Mouse (Mus musculus): ENCODE data around the gene Ndufa7. TPM values are rescaled to one million over a fixed set of nuclear protein-coding genes. Genes with fewer than 3 reads are reported as not detected.
A peak's percentile ranks its signal among the peaks of the same experiment; 100 is the strongest.
"Not testable (repeated sequence)": the region's sequence is repeated elsewhere in the genome, so short reads cannot be mapped to it uniquely, and the experiment has no call there.

Ndufa7 gene
- total RNA-seq, 2 experiments from 2014 or later: 212 to 213 TPM

DNA sequence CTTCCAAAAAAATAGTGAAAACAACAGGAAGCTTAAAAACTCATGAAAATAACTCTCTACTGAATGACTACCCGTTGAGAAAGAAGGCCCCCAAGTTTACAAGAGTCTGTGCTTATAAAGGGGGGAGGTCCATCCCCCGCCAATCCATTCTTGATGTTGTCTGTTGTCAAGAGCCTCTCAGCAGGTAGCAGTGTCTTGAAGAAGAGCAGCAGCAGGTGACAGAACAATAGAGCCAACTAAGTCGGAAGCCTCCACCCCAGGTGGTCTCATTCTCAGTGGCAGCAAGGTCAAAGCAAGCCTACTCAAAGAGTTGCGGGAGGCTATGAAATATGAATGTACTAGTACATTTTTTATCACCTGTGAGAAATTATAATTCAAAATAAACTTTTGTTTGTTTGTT lies 33.4 kb downstream of the Ndufa7 start:
- DNase-seq (ENCODE audit: low spot score in 2 of 2): no peak
- intact Hi-C loops (cut with DNase I): no loop called here

DNA sequence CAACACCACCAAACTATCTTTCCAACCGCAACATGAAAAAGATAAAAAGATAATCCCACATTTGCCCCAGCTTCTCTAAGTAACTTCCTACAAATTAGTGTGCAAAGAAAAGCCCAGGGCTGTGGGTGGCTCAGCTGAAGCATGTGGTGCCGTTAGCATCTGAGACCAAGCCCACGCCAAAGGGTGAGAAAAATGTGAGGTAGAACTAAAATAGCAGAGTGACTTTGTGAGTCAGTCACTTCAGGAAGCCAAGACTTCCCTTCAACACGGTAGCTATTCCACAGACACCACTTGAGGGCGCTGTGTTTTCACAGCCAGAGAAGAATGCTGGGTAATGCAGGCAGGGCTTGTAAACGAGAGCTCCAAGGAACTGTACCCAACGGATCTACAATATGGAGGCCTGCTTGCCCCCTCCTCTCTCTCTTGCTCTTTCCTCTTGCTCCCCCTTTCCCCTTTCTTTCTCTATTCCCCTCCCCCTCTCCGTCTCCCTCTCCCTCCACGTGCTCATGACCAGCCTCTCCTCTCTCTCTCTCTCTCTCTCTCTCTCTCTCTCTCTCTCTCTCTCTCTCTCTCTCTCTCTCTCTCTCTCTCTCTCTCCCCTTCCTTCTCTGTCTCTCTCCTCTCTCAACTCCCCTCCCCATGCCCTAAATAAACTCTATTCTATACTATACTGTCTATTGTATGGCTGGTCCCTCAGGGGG lies 41.1 kb downstream of the Ndufa7 start:
- peak; percentile 79 to 81 for DNase-seq (ENCODE audit: low spot score in 2 of 2)
- intact Hi-C loops (cut with DNase I): no loop called here

DNA sequence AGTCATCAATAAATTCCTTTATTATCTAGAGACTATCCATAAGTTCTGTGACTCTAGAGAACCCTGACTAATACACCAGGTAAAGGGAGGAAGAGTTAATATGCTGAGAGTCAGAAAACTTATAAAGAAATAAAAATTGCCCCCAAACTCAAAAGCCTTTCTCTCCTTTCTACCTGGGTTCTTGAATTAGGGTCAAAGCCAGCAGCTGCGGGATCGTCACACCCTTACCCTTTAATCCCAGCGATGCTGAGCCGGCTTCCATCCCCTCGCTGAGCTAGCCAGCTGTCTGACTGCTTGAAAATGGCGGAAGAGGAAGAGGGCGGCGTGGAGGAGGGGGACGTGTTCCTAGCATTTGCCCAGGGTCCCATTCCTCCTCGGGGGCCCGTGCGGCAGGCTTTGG lies 49.2 kb downstream of the Ndufa7 start, which contains the start of gene Gm7029:
Gm7029 (plus strand) TSS at position 301 of the 400 bp plus-strand sequence.
- DNase-seq (ENCODE audit: low spot score in 2 of 2); intact Hi-C loops (cut with DNase I): not testable (repeated sequence)

DNA sequence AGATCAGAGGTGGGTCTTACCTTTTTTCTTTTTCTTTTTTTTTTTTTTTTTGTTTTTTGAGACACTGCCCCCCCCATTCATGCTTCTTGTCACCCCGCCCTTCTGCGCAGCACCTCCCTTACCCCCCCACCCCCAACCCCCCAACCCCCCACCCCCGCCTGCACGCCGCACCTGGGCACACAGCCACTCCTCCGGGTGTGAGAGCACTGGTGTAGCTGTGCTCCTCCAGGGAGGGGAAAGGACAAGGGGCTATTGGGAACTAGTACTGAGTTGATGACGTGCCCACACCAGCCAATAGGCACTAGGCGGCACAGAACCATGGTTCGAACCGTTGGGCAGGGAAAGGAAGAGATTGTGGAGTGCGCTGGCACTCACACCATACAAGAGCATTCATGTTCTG lies 50.0 kb downstream of the Ndufa7 start:
- no peak for DNase-seq (ENCODE audit: low spot score in 2 of 2)
- intact Hi-C loops (cut with DNase I): no loop called here

DNA sequence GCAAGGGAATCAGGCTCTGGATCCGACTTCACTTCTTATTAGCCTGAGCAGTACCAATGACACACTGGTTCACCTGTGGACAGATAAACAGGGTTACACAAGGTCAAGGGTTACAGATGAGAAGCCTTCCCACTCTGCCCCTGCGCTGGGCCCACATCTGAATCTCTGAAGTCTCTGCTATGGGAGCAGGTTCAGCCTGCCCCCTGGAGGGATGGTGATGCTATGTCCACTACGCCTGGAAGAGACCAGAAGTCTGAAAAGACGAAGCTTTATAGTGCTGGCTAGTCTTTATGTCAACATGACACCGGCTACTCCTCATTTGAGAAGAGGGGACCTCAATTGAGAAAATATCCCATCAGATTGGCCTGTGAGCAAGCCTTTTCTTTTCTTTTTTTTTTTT lies 51.4 kb downstream of the Ndufa7 start:
- intact Hi-C loops (cut with DNase I): not testable (repeated sequence)

DNA sequence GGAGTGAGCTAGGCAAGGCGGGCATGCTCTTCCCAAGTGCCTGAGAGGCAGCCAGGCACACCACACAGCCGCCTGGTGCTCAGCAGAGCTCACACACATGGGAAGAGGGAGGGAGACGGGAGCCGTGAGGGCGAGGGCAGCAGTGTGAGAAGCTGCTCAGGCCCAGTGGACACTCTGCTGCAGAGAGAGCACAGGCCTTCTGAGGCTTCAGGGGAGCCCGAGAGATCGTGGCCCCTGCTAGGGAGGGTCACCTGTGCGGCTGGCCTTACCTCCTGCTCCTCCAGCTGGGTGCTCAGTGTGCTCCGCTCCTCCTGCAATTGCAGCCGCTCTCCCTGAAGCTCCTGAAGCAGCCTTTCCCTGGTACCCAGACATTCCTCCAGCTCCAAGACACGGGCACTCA lies 59.9 kb downstream of the Ndufa7 start:
- DNase-seq (ENCODE audit: low spot score in 2 of 2); intact Hi-C loops (cut with DNase I): not testable (repeated sequence)

More for the DNA sequence above, 51.4 kb downstream of the Ndufa7 start:
- not testable (repeated sequence) for DNase-seq (ENCODE audit: low spot score in 2 of 2)

DNA sequence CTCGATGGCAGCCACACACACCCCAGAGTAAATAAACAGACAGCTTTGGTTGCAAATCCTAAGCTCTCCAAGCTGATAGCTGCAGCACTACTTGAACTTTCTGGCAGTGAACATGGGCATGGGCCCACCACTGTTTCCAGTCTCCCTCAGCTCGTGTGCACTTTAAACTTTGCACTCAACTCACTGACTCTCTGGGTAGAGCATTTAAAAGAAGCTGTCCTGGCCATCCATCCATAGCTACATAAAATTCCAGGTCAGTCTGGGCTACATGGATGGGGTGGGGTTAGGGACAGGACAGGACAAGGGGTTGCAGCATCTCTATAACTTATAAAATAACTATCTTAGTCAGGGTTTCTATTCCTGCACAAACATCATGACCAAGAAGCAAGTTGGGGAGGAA lies 63.4 kb downstream of the Ndufa7 start:
- intact Hi-C loops (cut with DNase I); DNase-seq (ENCODE audit: low spot score in 2 of 2): not testable (repeated sequence)

Small RNA genes within 50 kb of the gene (microRNA-seq; reads per million reads assigned to microRNA genes)
- gene Gm27740: not detected

Other genes with a start within 250 kb of the Ndufa7 start
- gene Zfp414, start 195.5 kb upstream of the Ndufa7 start, total RNA-seq (2021): 10 to 100 TPM; 43.6 to 46.6 TPM
- under 1 TPM in 1 of 2 experiments, not detected in 1; 0.68 TPM for gene Pram1, start 186.5 kb upstream of the Ndufa7 start, total RNA-seq (2021)
- 100 to 1,000 TPM; 102 to 150 TPM for gene Hnrnpm, start 137.7 kb upstream of the Ndufa7 start, total RNA-seq (2021)
- 10 to 100 TPM; 90.2 to 97.0 TPM for gene March2, start 105.9 kb upstream of the Ndufa7 start, total RNA-seq (2021)
- gene Rab11b, start 64.0 kb upstream of the Ndufa7 start, total RNA-seq (2021): 100 to 1,000 TPM; 328 to 372 TPM
- gene Angptl4, start 42.7 kb upstream of the Ndufa7 start, total RNA-seq (2021): 1 to 10 TPM; 3.3 to 4.8 TPM
- 10 to 100 TPM; 27.0 to 44.8 TPM for gene Kank3, start 14.1 kb upstream of the Ndufa7 start, total RNA-seq (2021)
- 100 to 1,000 TPM; 651 to 708 TPM for gene Rps28, start within 50 bp of the Ndufa7 start, total RNA-seq (2021)
- 10 to 100 TPM; 24.8 to 27.5 TPM for gene Cd320, start 18.5 kb downstream of the Ndufa7 start, total RNA-seq (2021)
- not detected for gene Gm7029, start 49.3 kb downstream of the Ndufa7 start, total RNA-seq (2021)
- gene Kifc1, start 66.1 kb downstream of the Ndufa7 start, total RNA-seq (2021): 1 to 10 TPM; 2.4 to 3.1 TPM
- gene Platr17, start 80.6 kb downstream of the Ndufa7 start, total RNA-seq (2021): under 1 TPM; 0.70 to 0.96 TPM
- gene Daxx, start 84.8 kb downstream of the Ndufa7 start, total RNA-seq (2021): 10 to 100 TPM; 29.9 to 32.9 TPM
- gene Tapbp, start 91.3 kb downstream of the Ndufa7 start, total RNA-seq (2021): 10 to 100 TPM; 35.0 to 38.3 TPM
- gene Zbtb22, start 91.3 kb downstream of the Ndufa7 start, total RNA-seq (2021): 10 to 100 TPM; 29.4 to 40.1 TPM
- gene Rgl2, start 105.0 kb downstream of the Ndufa7 start, total RNA-seq (2021): 10 to 100 TPM; 46.9 to 71.0 TPM
- gene Pfdn6, start 115.8 kb downstream of the Ndufa7 start, total RNA-seq (2021): 10 to 100 TPM; 96.1 to 98.3 TPM
- gene Wdr46, start 116.1 kb downstream of the Ndufa7 start, total RNA-seq (2021): 10 to 100 TPM; 12.6 to 15.0 TPM
- gene B3galt4, start 126.9 kb downstream of the Ndufa7 start, total RNA-seq (2021): 1 to 10 TPM; 5.5 to 6.7 TPM
- 10 to 100 TPM; 84.5 to 87.0 TPM for gene Vps52, start 131.2 kb downstream of the Ndufa7 start, total RNA-seq (2021)
- gene Rps18, start 131.4 kb downstream of the Ndufa7 start, total RNA-seq (2021): 100 to 1,000 TPM; 291 to 302 TPM
- gene H2-K1, start 175.8 kb downstream of the Ndufa7 start, total RNA-seq (2021): 10 to 100 TPM; 17.2 to 19.3 TPM
- 10 to 100 TPM; 33.5 to 35.9 TPM for gene Ring1, start 200.1 kb downstream of the Ndufa7 start, total RNA-seq (2021)
- 10 to 100 TPM; 35.7 to 36.6 TPM for gene H2-Ke6, start 203.5 kb downstream of the Ndufa7 start, total RNA-seq (2021)
- gene Slc39a7, start 207.1 kb downstream of the Ndufa7 start, total RNA-seq (2021): 100 to 1,000 TPM; 101 to 105 TPM
- 10 to 100 TPM; 81.9 to 87.8 TPM for gene Rxrb, start 207.2 kb downstream of the Ndufa7 start, total RNA-seq (2021)
- 10 to 100 TPM; 15.1 to 16.3 TPM for gene Col11a2, start 214.9 kb downstream of the Ndufa7 start, total RNA-seq (2021)